Mouse (Mus musculus): ENCODE measurements around the gene Ccdc141.
A peak's percentile ranks its signal among the peaks of the same experiment; 100 is the strongest.

Ccdc141 gene

GRCm38 (mm10) chr2:76970204-76970603 lies 200.2 kb downstream of the Ccdc141 start:
- DNase-seq = no peak

GRCm38 (mm10) chr2:76969637-76970036 lies 200.8 kb downstream of the Ccdc141 start:
- DNase-seq = no peak

GRCm38 (mm10) chr2:76968919-76969318 lies 201.5 kb downstream of the Ccdc141 start:
- peak; percentile 93 to 96 for DNase-seq

DNA sequence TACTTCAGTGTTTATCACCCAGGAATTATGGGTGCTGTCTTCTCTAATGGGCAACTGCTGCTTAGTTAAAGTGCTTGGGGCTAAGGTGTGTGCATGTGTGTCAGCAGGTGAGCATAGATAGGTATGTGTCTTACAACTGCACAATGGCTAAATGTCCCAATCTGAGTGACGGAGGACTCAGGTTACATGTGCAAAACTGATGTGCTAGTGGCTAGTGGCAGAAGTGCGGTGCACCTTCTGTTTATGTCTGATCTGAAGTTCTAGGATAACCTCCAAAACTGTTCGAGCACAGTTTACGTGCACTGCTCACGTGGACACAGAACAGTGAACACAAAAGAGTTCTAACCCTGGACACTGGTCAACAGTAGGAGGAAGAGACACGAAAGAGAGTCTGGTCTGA lies 203.9 kb downstream of the Ccdc141 start:
- no peak for DNase-seq

DNA sequence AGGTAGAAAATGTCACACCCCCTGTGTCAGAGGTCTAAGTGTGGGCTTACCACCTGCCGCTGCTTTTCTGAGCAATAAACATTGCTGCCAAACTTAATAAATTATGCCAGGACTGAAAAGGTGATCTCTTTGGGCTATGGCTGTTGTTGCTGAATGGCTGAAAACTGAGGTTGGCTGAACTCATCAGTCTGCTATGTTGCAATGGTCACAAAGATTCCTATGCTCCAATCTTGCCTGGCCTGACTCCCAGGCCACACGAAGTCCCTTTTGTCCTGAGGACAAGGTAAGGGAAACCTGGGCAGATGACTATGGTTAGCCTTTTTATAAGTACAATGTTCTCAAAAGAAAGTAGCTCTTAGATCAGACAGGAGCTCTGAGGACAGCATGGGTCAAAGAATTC lies 204.4 kb downstream of the Ccdc141 start:
- DNase-seq = no peak

DNA sequence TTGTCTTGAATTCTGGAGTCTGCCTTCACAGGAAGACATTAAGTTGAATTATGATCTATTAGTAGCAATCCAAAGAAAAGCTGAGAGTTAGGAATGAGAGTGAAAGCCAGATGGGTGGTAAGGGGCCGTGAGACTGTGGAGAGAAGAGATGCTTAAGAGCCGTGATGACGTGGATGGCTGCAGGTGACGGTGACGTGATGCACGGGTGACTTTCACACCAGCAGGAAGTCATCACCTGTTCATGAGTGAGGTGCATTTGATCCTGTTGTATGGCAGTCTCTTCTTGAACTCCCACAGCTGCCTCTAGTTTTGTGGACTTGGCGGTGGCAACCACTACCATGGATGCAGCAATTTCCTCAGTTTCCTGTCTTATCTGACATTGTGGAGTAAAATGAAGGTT lies 204.9 kb downstream of the Ccdc141 start:
- no peak for DNase-seq

DNA sequence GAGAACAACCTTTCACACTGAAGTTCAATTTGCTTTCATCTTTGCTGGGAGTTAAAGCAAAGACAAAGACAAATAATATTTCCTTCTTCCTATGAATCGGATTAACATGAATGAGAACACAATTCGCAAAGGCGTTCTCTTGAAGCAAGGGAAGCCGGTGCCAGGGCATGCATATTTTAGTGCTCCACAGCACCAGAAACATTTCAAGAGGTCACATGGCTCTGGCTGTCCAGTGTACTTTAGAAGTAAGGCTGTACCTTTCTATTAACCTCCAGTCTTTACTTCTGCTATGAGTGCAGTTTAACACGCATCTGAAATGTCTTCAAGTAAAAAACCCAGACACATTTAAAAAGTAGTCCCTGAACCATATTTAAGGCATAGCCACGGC lies 208.4 kb downstream of the Ccdc141 start:
- no peak for DNase-seq

GRCm38 (mm10) chr2:76961420-76962044 lies 208.9 kb downstream of the Ccdc141 start:
- no peak for DNase-seq
